Mouse (Mus musculus) spleen, postnatal 36 days (tissue): ENCODE results near the gene Dpf3.

Experiments
- DNase-seq, 2 experiments: peaks; one replicate each; pipeline ENCODE4 v3.0.0; 2022; ENCODE audit warnings: low spot score in 2 of 2, mixed read lengths in 1 of 2

The Dpf3 gene

GRCm38 (mm10) chr12:83487476-83487991 lies at the start of gene Dpf3:
Dpf3 (minus strand) TSS chr12:83487716.
- DNase-seq: peak; percentile 96 to 97

GRCm38 (mm10) chr12:83536039-83536438 lies 48.5 kb upstream of the Dpf3 start:
- DNase-seq: no peak

- DNase-seq: no peak
Measured at GRCm38 (mm10) chr12:83535428-83535827, 47.9 kb upstream of the Dpf3 start.

DNA sequence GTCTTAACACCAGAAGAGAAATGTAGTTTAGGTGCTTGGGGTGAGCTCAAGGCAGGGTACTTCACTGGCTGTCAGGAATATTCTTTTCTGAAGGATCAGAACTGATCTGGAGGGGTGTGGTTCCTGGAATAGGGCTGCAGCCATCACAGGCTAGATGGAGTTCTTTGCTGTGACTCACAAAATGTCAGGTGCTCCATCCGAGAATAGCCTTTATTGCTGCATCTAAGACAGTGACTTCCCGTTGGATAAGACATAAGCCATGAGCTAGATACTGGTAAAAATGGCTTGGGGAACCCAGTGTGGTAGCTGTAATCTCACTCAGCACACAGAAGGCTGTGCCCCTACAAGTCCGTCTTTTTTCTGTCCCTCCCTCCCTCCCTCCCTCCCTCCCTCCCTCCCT lies 46.7 kb upstream of the Dpf3 start:
- DNase-seq: no peak

DNA sequence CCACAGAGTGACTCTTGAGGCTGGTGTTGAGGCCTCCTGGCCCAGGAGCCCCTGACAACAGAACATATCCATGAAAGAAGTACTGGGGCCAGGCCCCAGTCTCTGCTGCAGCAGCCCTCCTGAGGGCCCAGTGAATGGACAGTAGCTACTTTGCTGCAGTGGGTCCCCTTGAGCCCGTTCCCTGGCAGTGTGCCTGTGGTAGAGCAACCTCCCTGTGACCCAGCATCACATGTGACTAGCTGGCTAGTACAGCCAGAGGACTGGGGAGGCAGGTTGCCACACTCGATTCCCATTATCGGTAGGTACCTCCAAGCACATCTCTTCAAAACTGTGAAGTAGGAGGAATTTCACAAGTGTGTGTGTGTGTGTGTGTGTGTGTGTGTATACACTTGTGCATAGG lies 45.5 kb upstream of the Dpf3 start:
- DNase-seq: no peak

GRCm38 (mm10) chr12:83531992-83532391 lies 44.5 kb upstream of the Dpf3 start:
- DNase-seq: no peak

GRCm38 (mm10) chr12:83528665-83529064 lies 41.1 kb upstream of the Dpf3 start:
- no peak for DNase-seq

- no peak for DNase-seq
Measured at GRCm38 (mm10) chr12:83527816-83528215, 40.3 kb upstream of the Dpf3 start.

GRCm38 (mm10) chr12:83525822-83526544 lies 38.5 kb upstream of the Dpf3 start:
- DNase-seq: no peak

DNA sequence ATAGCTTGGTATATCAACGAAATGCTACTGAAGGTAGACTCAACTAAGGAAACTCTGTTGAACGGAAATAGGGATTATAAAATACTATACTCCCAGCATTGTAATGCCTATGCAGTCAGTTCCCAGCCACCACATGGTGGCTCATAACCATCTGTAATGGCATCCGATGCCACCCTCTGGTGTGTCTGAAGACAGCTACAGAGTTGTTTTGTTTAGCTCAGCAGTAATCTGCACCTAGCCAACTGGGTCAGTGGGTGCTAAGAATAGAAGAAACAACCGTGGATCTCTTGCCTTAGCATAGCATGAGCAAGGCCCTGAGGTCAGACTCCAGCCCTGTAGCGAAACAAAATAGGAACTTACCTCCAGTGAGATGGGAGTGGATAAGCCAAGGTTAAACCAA lies 36.8 kb upstream of the Dpf3 start:
- no peak for DNase-seq

GRCm38 (mm10) chr12:83523892-83524291 lies 36.4 kb upstream of the Dpf3 start:
- no peak for DNase-seq

DNA sequence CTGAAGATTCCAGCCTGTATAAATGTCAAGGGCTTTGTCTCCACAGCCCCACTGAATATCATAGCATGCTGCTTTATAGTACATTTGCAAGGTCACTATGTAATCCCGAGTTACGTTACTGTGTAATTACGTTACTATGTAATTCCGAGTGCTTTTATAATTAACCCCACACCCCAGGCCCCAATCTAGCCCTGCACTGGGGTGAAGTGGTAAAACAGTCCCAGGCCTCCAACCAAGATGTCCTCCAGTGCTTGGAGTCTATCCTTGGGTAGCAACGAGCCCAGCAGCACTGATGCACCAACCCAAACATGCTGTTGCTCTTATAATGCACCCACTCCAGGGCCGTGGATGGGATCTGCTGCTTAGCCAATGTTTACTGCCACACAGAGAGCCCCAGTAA lies 35.5 kb upstream of the Dpf3 start:
- DNase-seq: no peak

GRCm38 (mm10) chr12:83521083-83521482 lies 33.6 kb upstream of the Dpf3 start:
- DNase-seq: no peak

DNA sequence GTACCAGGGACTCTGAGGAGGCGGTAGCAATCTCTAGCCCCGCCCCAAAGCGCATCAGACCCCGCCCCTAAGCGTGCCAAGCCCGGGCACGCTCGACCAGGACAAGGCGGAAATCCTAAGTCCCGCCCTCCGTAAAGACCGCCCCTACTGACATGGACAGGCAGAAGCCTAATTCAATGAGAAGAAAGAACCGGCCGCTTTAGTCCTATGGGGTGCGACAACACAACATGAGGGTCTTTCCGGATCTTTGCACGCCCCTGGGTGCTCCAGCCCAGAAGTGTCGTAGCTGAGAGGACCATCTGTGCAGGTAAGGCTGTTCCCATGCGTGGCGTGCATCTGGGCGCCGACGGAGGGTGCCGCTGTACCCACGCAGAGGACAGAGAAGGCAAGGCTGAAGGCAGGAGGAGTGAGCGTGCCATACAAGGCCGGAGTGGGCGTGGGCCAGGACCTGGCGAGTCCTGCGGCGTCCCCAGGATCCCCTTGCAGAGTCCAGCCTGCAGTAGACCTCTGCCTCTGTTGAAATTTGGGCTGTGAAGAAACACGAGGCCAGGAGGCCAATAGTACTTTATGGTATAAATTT lies 32.9 kb upstream of the Dpf3 start, which contains the start of gene Dcaf4:
Dcaf4 (plus strand) TSS at position 156 of the 580 bp plus-strand sequence.
- DNase-seq: peak; percentile 96 to 97

DNA sequence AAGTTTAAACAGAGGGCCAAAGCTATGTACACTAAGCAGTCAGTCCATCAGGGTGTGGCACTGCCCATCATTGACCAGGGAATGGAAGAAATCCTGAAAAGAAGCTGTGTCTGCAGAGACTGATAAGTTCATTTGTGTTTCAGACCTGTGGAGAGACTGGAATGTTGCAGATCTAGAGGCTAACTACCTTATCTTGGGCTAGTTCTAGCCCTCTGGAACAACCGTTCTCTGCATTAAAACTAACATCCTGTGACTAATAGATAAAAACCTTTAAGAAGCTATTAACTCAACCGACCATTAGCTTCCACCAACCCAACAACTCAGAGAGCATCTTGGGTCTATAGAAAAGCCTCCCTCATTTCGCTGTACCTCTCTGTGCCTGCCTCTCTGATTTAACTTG lies 30.1 kb upstream of the Dpf3 start:
- DNase-seq: no peak

GRCm38 (mm10) chr12:83514216-83514615 lies 26.7 kb upstream of the Dpf3 start:
- no peak for DNase-seq

GRCm38 (mm10) chr12:83513185-83513584 lies 25.7 kb upstream of the Dpf3 start:
- no peak for DNase-seq

DNA sequence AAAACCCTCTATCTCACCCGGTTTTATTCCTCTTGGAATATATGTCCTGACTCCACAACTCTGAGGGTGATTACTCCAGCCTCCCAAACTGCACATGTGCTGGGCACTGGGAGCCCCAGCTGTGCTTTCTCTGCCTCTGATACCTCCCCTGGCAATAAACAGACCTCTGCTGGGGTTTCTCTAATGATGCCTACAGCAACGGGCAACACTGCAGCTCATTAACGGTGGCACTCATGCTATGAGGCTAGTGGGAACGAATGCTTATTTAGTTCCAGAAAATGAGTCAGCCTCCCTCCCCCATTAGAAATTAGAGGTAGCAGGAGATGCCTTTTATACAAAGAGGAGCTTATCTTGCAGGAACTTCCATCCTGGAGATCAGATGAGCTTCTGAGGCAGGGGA lies 25.3 kb upstream of the Dpf3 start:
- no peak for DNase-seq

DNA sequence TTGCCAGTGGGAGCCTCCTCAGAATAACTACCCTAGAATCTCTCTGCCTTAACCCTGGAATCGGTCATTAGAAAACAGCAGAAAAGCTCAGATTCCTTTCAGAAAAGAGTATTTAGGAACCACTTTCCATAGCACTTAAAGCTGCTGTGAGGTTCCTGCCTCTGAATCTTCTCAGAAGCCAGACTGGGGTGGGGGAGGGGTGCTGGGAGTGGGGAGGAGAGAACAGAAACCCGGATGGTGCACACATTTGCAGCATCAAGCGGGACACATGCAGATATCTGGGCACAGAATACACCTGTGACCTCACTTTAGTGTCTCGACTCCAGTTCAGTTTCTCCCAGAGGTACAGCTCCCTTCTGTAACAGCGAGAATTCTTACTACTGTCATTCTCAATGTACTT lies 23.1 kb upstream of the Dpf3 start:
- DNase-seq: no peak

DNA sequence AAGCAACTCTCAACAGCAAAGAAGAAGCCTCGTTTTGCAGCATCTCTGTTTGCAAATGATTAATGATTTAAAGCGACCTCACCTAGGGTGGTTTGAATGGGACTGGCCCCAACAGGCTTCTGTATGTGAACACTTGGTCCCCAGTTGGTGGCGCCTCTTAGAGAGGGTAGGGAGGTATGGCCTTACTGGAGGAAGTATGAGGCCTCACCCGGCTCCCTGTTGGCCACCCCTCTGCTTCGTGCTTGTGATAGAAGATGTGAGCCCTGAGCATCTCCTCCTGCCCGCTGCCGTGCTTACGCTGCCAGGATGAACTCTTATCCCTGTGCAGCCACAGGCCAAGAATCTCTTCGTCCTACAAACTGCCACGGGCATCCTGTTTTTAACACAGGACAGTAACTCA lies 19.0 kb upstream of the Dpf3 start:
- no peak for DNase-seq

DNA sequence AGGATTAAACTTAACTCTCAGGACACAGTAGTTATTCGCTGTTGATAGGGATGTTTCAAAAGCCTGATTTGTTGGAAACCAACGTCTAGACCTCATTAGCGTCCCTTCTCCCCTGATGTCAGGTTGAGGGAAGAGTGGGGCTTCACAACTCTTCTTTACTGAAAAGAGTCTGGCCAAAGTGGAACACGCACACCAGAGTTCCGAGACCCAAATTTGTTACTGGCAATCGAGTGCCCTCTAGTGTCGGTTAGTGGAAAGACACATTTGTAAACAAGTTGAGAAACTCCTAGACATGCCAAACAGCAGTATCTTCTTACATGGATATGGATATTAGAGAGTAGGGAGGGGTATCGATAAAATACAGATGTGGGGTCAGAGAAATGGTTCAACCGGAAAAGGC lies 14.7 kb upstream of the Dpf3 start:
- peak; percentile 29 to 42 for DNase-seq

GRCm38 (mm10) chr12:83499256-83499655 lies 11.7 kb upstream of the Dpf3 start:
- no peak for DNase-seq

DNA sequence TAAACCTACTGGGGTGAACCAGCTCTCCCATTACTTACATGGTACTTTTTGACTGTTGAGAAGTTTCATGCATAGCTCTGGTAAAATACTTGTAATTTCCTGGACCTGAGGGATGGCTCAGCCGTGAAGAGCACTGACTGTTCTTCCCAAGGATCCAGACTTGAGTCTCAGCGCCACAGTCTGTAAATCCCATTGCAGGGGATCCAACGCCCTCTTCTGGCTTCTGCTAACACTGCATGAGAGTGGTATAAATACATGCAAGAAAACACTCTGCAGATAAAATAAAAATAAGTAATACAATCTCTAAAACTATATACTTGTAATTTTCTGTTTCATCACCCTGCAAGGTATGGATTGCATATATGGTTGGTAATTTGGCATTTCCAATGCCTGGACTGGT lies 10.4 kb upstream of the Dpf3 start:
- no peak for DNase-seq
